Mouse (Mus musculus): ENCODE results near the gene Dab2ip.

DNA sequence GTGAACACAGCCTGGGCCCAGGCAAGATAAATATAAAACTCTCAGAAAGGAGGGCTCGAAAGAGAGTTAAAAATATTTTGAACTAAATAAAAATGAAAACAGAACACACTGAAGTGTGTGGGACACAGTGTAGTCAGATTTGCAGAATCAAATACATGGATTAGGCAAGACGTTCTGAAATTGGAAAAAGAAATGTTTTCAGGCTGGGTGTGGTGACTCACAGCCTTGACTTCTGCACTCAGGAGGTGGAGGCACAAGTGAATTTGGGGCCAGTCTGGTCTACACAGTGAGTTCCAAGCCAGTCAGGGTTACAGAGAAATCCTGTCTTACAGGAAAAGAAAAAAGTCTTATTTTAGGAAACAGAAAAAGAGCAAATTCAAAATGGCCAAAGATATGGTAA is 212.5 kb downstream of the Dab2ip start:
- no peak for TF ChIP-seq CTCF (IDR thresholded peaks at IDR 0.05; ENCODE audit: low read depth)
- TF ChIP-seq EP300 (optimal IDR thresholded peaks at IDR 0.05): no peak
